Mouse (Mus musculus): Measurements from ENCODE around the gene Tpm3. TPM values are rescaled to one million over a fixed set of nuclear protein-coding genes. Genes with fewer than 3 reads are reported as not detected.

The Tpm3 gene
- total and polyA plus RNA-seq, 3 experiments = 309 to 810 (median 448) TPM

- peak within 1 kb of the TSS; percentile 79 to 88 (median 83) for H3K4me3 ChIP-seq (replicated peaks in 1 of 3; ENCODE audit: low read depth in 2 of 3, low read length in 2 of 3, poor library complexity in 1 of 3)
- H3K27ac ChIP-seq (ENCODE audit: insufficient read depth, low read depth) = peak within 1 kb of the TSS; percentile 75; the same call in 1 of the 2 replicates
- peak; percentile 66 for DNase-seq (ENCODE audit: extremely low read depth)
- peak within 1 kb of the TSS; percentile 100 for H3K4me2 ChIP-seq (ENCODE audit: insufficient read depth, low read depth, poor library complexity, severe bottlenecking)
- no peaks in the 10 kb centered on the region for H3K27me3 ChIP-seq (replicated peaks)
- H3K79me2 ChIP-seq (replicated peaks; ENCODE audit: control insufficient read depth, extremely low read depth, insufficient read depth, poor library complexity, severe bottlenecking) = peaks cover 74% of the 10 kb centered on the region
- in situ Hi-C loops (cut with MboI; ENCODE audit: low pct_ligation_motif_present, low pct_unique_long_range_greater_than_20kb, low sequenced_read_pairs) = no loop called here
- H3K9me3 ChIP-seq (replicated peaks; ENCODE audit: low read length) = no peaks in the 10 kb centered on the region
- dilution Hi-C loops (cut with MboI; ENCODE audit: extremely low pct_ligation_motif_present, extremely low pct_unique_long_range_greater_than_20kb, low sequenced_read_pairs) = no loop called here
- peaks cover 5 to 44% of the 10 kb centered on the region in 2 experiments; a peak in 2 of 4 replicates for H3K4me1 ChIP-seq (ENCODE audit: control insufficient read depth in 1 of 2, insufficient read depth in 2 of 2)
- H3K36me3 ChIP-seq (replicated peaks in 1 of 2; ENCODE audit: control insufficient read depth in 1 of 2, insufficient read depth in 1 of 2, low read length in 1 of 2) = peaks cover 22 to 42% of the 10 kb centered on the region in 2 experiments
- peak within 1 kb of the TSS; percentile 100 for H3K9ac ChIP-seq (ENCODE audit: insufficient read depth, low read depth)
- TF ChIP-seq KAT2A (IDR thresholded peaks at IDR 0.05; ENCODE audit: insufficient replicate concordance, low read length) (0 out of 2 replicates have a peak, but pooled peaks have one; percentile 53), CHD2 (IDR thresholded peaks at IDR 0.05; ENCODE audit: low read length) (no peak), TBP (conservative IDR thresholded peaks at IDR 0.05; ENCODE audit: low read depth, low read length) (no peak), USF1 (IDR thresholded peaks at IDR 0.05; ENCODE audit: low read depth, low read length) (no peak), NRF1 (IDR thresholded peaks at IDR 0.05; ENCODE audit: low read depth, low read length) (0 out of 2 replicates have a peak, but pooled peaks have one; percentile 10), MXI1 (IDR thresholded peaks at IDR 0.05; ENCODE audit: low read depth, low read length) (peak; percentile 81; the same call in 1 of the 2 replicates), ZKSCAN1 (IDR thresholded peaks at IDR 0.05; ENCODE audit: borderline replicate concordance, low read depth, low read length) (no peak; the same call in 1 of the 2 replicates), USF2 (conservative IDR thresholded peaks at IDR 0.05; ENCODE audit: low read depth, low read length) (no peak), NELFE (IDR thresholded peaks at IDR 0.05; ENCODE audit: low read depth, low read length) (no peak; the same call in 1 of the 2 replicates), TCF12 (IDR thresholded peaks at IDR 0.05; ENCODE audit: low read depth, low read length) (no peak; the same call in 1 of the 2 replicates), JUN (IDR thresholded peaks at IDR 0.05; ENCODE audit: insufficient read depth, low read depth, low read length) (no peak), SIN3A (IDR thresholded peaks at IDR 0.05; ENCODE audit: low read length) (peak; percentile 76), BHLHE40 (IDR thresholded peaks at IDR 0.05; ENCODE audit: low read depth, low read length) (no peak), GABPA (IDR thresholded peaks at IDR 0.05; ENCODE audit: insufficient replicate concordance, low read depth, low read length) (no peak), CHD1 (IDR thresholded peaks at IDR 0.05; ENCODE audit: low read depth, low read length) (peak; percentile 91; the same call in 1 of the 2 replicates), PAX5 (IDR thresholded peaks at IDR 0.05; ENCODE audit: low read length) (no peak), MAX (IDR thresholded peaks at IDR 0.05; ENCODE audit: low read length) (peak; percentile 61; the same call in 1 of the 2 replicates), ZC3H11A (IDR thresholded peaks at IDR 0.05; ENCODE audit: low read depth, low read length) (no peak), JUND (conservative IDR thresholded peaks at IDR 0.05; ENCODE audit: low read depth, low read length) (no peak), RCOR1 (conservative IDR thresholded peaks at IDR 0.05; ENCODE audit: low read depth, low read length) (no peak), E2F4 (IDR thresholded peaks at IDR 0.05; ENCODE audit: insufficient replicate concordance, low read depth, low read length) (no peak), CTCF (conservative IDR thresholded peaks at IDR 0.05 in 1 of 2, IDR thresholded peaks at IDR 0.05 in 1 of 2; ENCODE audit: low read depth in 2 of 2, low read length in 2 of 2) (no peak), HCFC1 (IDR thresholded peaks at IDR 0.05; ENCODE audit: low read depth, low read length) (no peak; the same call in 1 of the 2 replicates), ZNF384 (IDR thresholded peaks at IDR 0.05; ENCODE audit: low read depth, low read length) (no peak), POLR2A (IDR thresholded peaks at IDR 0.05; ENCODE audit: low read depth, low read length) (no peak; the same call in 1 of the 2 replicates), MAFK (IDR thresholded peaks at IDR 0.05; ENCODE audit: insufficient replicate concordance, low read length) (no peak), ELF1 (IDR thresholded peaks at IDR 0.05; ENCODE audit: low read depth, low read length) (peak; percentile 51), MEF2A (IDR thresholded peaks at IDR 0.05; ENCODE audit: borderline replicate concordance, low read depth, low read length) (no peak), IRF4 (IDR thresholded peaks at IDR 0.05; ENCODE audit: low read depth, low read length) (no peak), POLR2AphosphoS2 (IDR thresholded peaks at IDR 0.05; ENCODE audit: low read depth, low read length) (no peak; the same call in 1 of the 2 replicates), EP300 (IDR thresholded peaks at IDR 0.05; ENCODE audit: low read length) (no peak), MAZ (IDR thresholded peaks at IDR 0.05; ENCODE audit: low read depth, low read length) (peak; percentile 83), ETS1 (conservative IDR thresholded peaks at IDR 0.05; ENCODE audit: low read depth, low read length) (no peak), UBTF (IDR thresholded peaks at IDR 0.05; ENCODE audit: low read depth, low read length) (peak; percentile 99), RAD21 (IDR thresholded peaks at IDR 0.05; ENCODE audit: low read depth, low read length) (no peak), MYC (IDR thresholded peaks at IDR 0.05; ENCODE audit: low read depth, low read length) (no peak; the same call in 1 of the 2 replicates), SMC3 (IDR thresholded peaks at IDR 0.05; ENCODE audit: low read depth, low read length) (no peak)
Measured at GRCm38 (mm10) chr3:90051441-90052350, 20.8 kb upstream of the Tpm3 start, which contains the start of gene 4933434E20Rik. 4933434E20Rik (plus strand) TSS chr3:90051636.

Data from CH12.LX (cell line).